Mouse (Mus musculus): ENCODE measurements around the gene Abcg5. TPM values are rescaled to one million over a fixed set of nuclear protein-coding genes. Genes with fewer than 3 reads are reported as not detected.

The Abcg5 gene
- total RNA-seq, 2 experiments from 2014 or later: not detected

DNA sequence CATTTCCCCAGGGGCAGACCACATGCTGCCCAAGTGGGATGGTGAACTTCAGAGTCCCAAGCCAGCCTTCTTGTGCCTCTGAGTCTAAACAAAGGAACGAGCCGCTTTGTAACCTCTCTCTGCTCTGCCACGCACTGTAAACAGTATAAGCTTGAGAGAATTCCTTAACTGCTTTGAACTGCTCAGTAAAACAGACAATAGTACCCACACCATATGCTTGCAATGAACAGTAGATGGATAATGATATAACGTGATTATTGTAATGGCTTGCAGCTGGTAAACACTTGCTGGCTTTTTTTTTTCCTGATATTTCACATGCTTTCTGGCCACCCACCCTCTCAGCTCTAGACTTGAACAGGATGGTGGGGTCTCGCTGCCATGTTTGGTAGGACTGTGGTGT, 5.2 kb upstream of the Abcg5 start:
- intact Hi-C loops (cut with DNase I): no loop called here
- DNase-seq: no peak

DNA sequence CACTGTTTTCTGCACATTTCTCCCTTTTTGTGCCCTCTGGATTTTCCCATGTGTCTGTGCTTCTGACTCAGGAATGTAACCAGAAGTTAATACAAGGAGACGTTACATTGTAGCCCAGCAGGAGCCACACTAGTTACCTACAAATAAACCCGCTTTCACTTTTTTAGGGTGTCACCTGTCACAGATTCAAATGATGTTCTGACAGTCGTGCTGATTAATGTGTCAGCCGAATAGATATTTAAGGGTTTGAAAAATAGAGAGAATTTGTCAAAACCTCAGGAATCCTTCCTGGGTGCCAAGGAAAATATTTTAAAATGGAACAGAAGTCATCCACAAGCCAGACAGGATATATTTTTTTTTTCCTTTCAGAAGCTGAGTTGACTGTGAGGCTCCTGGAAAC, 2.5 kb upstream of the Abcg5 start:
- DNase-seq: no peak
- intact Hi-C loops (cut with DNase I): no loop called here

GRCm38 (mm10) chr17:84684284-84684683, 1.5 kb upstream of the Abcg5 start:
- intact Hi-C loops (cut with DNase I): no loop called here
- DNase-seq: no peak

GRCm38 (mm10) chr17:84681670-84682069, 1.1 kb downstream of the Abcg5 start:
- DNase-seq: no peak
- intact Hi-C loops (cut with DNase I): no loop called here

GRCm38 (mm10) chr17:84677595-84677994, 5.2 kb downstream of the Abcg5 start:
- no peak for DNase-seq
- intact Hi-C loops (cut with DNase I): no loop called here

DNA sequence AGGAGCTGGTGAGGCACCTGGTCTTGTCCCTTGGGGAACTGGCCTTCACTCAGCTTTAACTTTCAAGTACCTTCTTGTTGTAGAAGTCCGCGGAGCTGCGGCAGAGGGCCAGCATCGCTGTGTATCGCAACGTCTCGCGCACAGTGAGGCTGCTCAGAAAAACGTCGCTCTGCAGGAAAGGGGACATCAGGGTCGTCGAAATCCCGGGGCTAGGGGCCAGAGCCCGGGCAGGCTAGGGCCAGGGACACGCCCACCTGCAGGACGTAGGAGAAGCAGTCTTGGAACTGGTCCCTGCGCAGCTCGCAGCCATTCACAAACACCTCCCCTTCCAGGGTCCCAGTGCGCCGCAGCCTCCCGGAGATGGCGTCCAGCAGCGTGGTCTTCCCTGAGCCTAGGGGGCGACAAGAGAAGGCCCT, 6.9 kb downstream of the Abcg5 start, which contains the start of gene Abcg8:
Abcg8 (plus strand) TSS at position 352 of the 416 bp plus-strand sequence.
- no peak for DNase-seq
- intact Hi-C loops (cut with DNase I): no loop called here

- DNase-seq: no peak
- intact Hi-C loops (cut with DNase I): no loop called here
Measured at GRCm38 (mm10) chr17:84675204-84675603, 7.6 kb downstream of the Abcg5 start.

DNA sequence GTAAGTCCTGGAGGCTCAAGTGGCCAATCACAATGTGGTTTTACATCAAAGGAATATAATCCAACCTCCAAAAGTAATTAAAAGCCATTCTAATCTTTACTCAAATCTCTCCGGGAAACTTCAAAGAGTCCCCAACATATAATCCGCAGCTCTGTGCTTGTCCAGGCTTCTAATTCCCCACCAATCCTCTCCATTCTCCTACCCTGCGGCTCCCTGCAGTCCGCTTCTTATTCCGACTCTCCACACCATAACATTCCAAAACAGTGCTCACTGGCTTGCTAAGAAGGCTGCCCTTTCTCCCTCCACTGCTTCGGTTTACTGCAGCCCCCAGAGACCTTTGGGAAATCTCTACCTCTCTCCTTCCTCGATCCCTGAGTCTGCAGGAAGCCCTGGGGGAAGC, 8.8 kb downstream of the Abcg5 start:
- no peak for DNase-seq

DNA sequence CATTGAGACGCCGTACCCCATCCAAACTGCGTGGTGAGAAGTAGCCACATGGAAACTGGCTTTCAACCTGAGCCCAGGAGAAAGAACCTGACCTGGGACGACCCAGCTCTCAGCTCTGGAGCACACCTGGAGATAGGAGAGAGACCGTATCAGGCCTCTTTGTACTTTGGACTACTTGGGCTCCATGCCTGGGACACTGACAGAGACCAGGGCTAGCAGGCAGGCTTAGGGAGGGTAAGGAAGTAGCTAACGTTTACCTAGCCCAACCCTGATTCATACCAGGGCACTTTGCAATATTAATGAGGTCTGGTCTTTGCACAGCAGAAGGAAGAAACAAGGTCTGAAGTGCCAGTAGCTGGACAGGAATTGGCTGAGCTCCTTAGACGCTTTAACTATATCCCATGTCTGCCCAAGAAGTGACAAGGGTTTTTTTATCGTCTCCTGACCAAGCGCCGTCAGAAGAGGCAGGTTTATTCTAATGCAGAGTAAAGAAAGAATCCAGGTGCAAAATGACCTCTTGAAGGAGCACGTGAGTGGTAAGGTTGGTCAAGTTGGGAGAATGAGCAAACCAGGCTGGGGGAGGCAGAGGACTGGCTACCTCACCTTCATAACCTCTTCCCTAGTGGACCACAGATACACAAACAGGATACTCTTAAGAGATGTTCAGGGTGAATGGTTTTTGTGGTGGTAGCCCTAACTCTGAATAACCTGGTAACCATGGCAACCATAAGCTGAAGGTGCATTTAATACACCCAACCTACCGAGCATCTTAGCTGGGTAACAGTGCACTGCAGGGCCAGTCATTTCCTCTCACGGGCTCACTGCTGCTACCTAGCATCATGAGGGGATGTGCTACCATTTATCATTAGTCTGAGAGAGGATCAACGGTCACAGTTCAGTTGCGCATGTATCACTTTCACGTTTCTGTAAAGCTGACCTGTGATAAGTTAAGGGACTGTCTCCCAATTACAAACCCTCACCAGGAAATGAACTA, 10.1 kb downstream of the Abcg5 start:
- intact Hi-C loops (cut with DNase I): no loop called here
- no peak for DNase-seq

More for the DNA sequence above, 8.8 kb downstream of the Abcg5 start:
- intact Hi-C loops (cut with DNase I): no loop called here

GRCm38 (mm10) chr17:84667848-84668247, 15.0 kb downstream of the Abcg5 start:
- DNase-seq: no peak

DNA sequence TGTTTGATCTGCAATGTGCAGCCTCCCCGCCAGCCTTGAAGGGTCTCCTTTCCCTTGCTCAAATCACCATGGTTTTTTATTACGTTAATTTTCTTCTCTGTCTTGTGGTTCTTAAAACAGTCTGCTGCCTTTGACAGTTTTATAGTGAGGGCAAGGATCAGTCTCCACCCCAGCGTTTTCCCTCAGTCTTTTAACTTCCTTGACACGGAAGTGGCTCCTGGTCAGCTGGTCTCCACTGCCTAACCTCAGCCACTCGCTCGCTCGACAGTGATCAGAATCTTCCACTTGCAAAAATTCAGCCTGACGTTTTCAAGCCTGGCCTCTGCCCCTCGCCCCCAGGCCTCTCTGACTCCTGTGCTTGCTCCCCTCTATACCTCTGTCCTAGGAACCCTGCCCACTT, 17.1 kb downstream of the Abcg5 start:
- no peak for DNase-seq
- intact Hi-C loops (cut with DNase I): no loop called here

More at GRCm38 (mm10) chr17:84667848-84668247, 15.0 kb downstream of the Abcg5 start:
- intact Hi-C loops (cut with DNase I): no loop called here

DNA sequence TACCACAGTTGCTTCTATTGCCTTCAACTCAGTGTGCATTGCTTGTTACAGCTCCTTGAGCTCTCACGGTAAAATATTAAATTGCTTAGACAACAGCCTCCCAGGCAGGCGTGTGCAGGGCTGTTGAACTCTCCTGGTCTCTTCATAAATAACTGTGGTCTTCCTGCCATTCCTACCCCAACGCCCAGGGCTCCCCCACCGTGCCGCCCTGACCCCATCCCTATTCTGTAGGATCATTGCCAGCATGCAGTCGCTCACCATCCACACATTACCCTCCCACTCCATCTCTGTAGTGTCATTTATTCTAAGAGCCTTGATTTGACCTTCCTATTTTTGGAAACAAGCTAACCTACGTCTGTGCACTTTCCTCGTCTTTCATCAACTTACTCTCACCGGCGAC, 17.8 kb downstream of the Abcg5 start:
- DNase-seq: no peak
- intact Hi-C loops (cut with DNase I): no loop called here

DNA sequence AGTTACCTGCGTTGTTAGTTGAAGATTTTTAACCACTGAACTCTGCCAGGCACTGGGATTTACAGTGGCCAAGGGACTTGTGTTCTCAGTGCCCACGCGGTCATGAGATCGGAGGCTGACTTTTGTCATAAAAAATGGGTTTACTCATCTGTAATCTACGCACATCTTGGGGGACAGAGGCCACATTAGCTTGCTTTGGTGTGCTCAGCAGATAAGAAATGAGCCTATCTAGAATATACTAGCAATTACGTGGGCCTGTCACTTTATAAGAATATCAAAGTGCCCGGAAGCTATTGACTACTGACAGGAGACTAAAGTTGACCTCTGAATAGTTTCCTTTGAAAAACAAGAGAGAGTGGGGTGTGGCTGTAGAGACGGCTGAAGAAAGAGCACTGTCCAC, 23.9 kb downstream of the Abcg5 start:
- intact Hi-C loops (cut with DNase I): no loop called here
- DNase-seq: no peak

GRCm38 (mm10) chr17:84658195-84658594, 24.6 kb downstream of the Abcg5 start:
- DNase-seq: no peak
- intact Hi-C loops (cut with DNase I): no loop called here

DNA sequence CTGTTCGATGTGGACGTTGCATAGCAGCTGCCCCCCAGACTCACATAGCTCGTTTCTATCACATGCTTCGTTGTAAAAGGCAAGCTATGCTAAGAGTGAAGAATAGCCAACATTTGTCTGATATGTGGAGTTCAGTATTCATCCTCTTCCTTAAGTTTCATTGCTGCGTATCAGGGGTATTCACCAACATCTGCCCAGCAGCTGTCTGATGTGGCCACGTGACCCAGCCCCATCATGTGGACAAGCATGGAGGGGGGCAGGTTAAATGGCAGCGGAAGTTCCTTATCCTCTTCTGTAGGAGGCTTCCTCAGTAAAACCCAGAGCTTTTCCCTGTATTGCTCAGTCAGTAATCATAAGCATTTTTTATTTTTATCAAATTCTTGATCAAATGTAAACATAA, 25.0 kb downstream of the Abcg5 start:
- no peak for DNase-seq
- intact Hi-C loops (cut with DNase I): no loop called here

DNA sequence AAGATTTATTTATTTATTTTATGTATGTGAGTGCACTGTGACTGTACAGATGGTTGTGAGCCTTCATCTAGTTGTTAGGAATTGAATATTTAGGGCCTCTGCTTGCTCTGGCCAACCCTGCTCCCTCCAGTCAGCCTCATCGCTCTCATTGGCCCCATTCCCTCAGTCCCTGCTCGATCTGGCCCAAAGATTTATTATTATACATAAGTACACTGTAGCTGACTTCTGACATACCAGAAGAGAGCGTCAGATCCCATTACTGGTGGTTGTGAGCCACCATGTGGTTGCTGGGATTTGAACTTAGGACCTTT, 25.4 kb downstream of the Abcg5 start:
- intact Hi-C loops (cut with DNase I): no loop called here
- DNase-seq: no peak

DNA sequence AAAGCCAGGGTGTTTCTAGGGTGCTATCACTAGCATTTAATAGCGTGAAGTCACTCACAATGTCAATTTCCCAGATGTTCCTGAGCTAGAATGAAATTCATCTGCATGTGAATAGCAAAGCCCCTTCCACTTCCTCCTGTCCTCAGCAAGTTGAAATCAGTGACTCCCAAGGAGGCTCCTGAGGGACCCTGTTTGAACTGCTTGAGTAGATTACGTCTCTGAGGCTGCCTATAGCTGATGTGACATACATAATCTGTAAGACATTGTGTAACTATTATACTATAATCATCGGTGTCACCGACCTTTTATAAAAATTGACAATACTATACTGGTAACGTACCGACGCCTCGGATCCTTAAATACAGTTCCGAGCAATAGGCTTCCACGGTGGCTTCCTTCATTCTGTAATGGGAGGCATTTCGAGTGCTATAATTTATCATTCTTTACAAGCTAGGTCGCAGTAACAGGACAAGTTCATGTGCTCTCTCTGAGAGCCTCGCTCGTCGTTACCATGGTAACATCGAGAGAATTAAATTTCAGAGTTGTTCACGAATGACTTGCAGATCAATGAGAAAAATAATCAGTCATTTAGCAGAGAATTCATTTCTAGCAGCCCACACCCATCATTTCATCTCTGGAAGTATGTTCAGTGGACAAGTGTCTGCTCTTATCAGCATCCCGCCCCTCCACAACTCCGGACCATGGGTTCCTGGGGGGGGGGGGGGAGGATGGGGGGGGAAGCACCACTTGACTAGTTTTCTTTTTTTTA, 26.0 kb downstream of the Abcg5 start:
- DNase-seq: no peak

GRCm38 (mm10) chr17:84656205-84656604, 26.6 kb downstream of the Abcg5 start:
- intact Hi-C loops (cut with DNase I): no loop called here
- DNase-seq: no peak

More for the DNA sequence above, 26.0 kb downstream of the Abcg5 start:
- intact Hi-C loops (cut with DNase I): no loop called here

DNA sequence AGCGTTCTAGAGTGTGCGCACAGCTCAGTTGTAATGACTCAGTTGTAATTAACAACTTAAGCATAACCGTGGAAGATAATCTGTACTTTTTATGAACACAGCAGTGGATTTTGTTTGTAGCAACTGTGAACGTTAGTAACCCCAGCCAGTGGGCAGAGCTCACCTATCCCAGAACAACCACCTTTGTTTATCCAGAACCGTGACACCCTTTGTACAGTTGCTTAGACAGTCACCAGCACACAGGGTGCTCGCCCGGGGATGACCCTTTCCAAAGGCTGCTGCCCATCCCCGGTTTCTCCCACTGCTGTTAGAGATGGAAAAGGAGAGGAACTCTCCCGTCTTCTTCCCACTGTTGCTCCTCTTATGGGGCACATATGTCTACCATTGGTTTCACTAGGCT, 29.3 kb downstream of the Abcg5 start:
- DNase-seq: no peak
- intact Hi-C loops (cut with DNase I): no loop called here

GRCm38 (mm10) chr17:84650302-84651017, 32.4 kb downstream of the Abcg5 start:
- intact Hi-C loops (cut with DNase I): no loop called here

GRCm38 (mm10) chr17:84647630-84648029, 35.2 kb downstream of the Abcg5 start:
- DNase-seq: no peak
- intact Hi-C loops (cut with DNase I): no loop called here

More at GRCm38 (mm10) chr17:84650302-84651017, 32.4 kb downstream of the Abcg5 start:
- no peak for DNase-seq
